Mouse (Mus musculus) forebrain, embryonic 10.5 days (tissue): ENCODE measurements around the gene Ppm1m. TPM values are rescaled to one million over a fixed set of nuclear protein-coding genes. Genes with fewer than 3 reads are reported as not detected.

Experiments
- DNase-seq: peaks from one replicate; pipeline ENCODE4 v3.0.0-alpha.2; 2017; ENCODE audit warnings: low spot score; ENCODE audit errors: extremely low spot score
- H3K27ac ChIP-seq: fragments of 300-500 bp; sonication (generic); 2 replicates; pipeline ENCODE4 v1.5.1; 2016; ENCODE audit warnings: mild to moderate bottlenecking
- H3K27me3 ChIP-seq: fragments of 300-500 bp; sonication (generic); 2 replicates; pipeline ENCODE4 v1.6.1; 2016; ENCODE audit warnings: mild to moderate bottlenecking; ENCODE audit not compliant: poor library complexity, severe bottlenecking
- H3K36me3 ChIP-seq: fragments of 300-500 bp; sonication (generic); replicated peaks from 2 replicates; pipeline ENCODE4 v1.6.1; 2016; ENCODE audit warnings: mild to moderate bottlenecking, moderate library complexity
- H3K4me1 ChIP-seq: fragments of 300-500 bp; sonication (generic); 2 replicates; pipeline ENCODE4 v1.6.1; 2016
- H3K4me3 ChIP-seq: fragments of 300-500 bp; sonication (generic); 2 replicates; pipeline ENCODE4 v1.5.1; 2016; ENCODE audit warnings: mild to moderate bottlenecking, moderate library complexity
- H3K9me3 ChIP-seq: fragments of 300-500 bp; sonication (generic); 2 replicates; pipeline ENCODE4 v1.6.1; 2016; ENCODE audit warnings: mild to moderate bottlenecking, moderate library complexity
- WGBS: fragments of 180-500 bp; shearing (Covaris S2); methylation state at CpG from one replicate; pipeline ENCODE4 v1.1.7; 2016; 5-methylcytosine and 5-hydroxymethylcytosine counted together
- polyA plus RNA-seq: library from polyadenylated mRNA; unstranded; fragments of >200 nt; fragmentation: Nextera tagmentation; extraction: Ambion mirVana; gene quantifications from 2 replicates; pipeline ENCODE4 v1.2.1, GENCODE M21; 2016

Ppm1m gene
- polyA plus RNA-seq, 1 experiment from 2014 or later: 42.0 TPM

- no peak overlapping the region for H3K27ac ChIP-seq
- no peaks in the 10 kb centered on the region for H3K9me3 ChIP-seq
- H3K4me1 ChIP-seq: peaks cover 42% of the 10 kb centered on the region
- 91% methylated on average over 3 of the region's 3 CpGs for WGBS
- no peak overlapping the region; the same call in 1 of the 2 replicates for H3K4me3 ChIP-seq
- H3K27me3 ChIP-seq: peaks cover 22% of the 10 kb centered on the region
- peaks cover 54% of the 10 kb centered on the region for H3K36me3 ChIP-seq
- DNase-seq: no peak
Observed at GRCm38 (mm10) chr9:106197081-106197713, 2.3 kb downstream of the Ppm1m start.

- no peak overlapping the region for H3K27ac ChIP-seq
- WGBS: 90% methylated on average over 8 of the region's 8 CpGs
- peaks cover 39% of the 10 kb centered on the region for H3K4me1 ChIP-seq
- peaks cover 12% of the 10 kb centered on the region for H3K27me3 ChIP-seq
- H3K9me3 ChIP-seq: no peaks in the 10 kb centered on the region
- H3K4me3 ChIP-seq: no peak overlapping the region
- no peak for DNase-seq
- H3K36me3 ChIP-seq: peaks cover 69% of the 10 kb centered on the region
Observed at GRCm38 (mm10) chr9:106195693-106196092, 3.9 kb downstream of the Ppm1m start.

GRCm38 (mm10) chr9:106193930-106194807 lies 5.4 kb downstream of the Ppm1m start:
- WGBS: 90% methylated on average over 8 of the region's 8 CpGs
- Histone ChIP-seq H3K36me3 (peaks cover 84% of the 10 kb centered on the region), H3K27me3 (no peaks in the 10 kb centered on the region), H3K27ac (no peak overlapping the region), H3K4me3 (no peak overlapping the region), H3K4me1 (peaks cover 28% of the 10 kb centered on the region), H3K9me3 (no peaks in the 10 kb centered on the region)
- DNase-seq: no peak

GRCm38 (mm10) chr9:106192998-106193397 lies 6.5 kb downstream of the Ppm1m start:
- H3K4me3 ChIP-seq: no peak overlapping the region
- H3K4me1 ChIP-seq: peaks cover 16% of the 10 kb centered on the region
- WGBS: 89% methylated on average over 1 of the region's 1 CpGs
- DNase-seq: no peak
- peaks cover 96% of the 10 kb centered on the region for H3K36me3 ChIP-seq
- no peak overlapping the region for H3K27ac ChIP-seq
- no peaks in the 10 kb centered on the region for H3K27me3 ChIP-seq
- no peaks in the 10 kb centered on the region for H3K9me3 ChIP-seq

- peaks cover 98% of the 10 kb centered on the region for H3K36me3 ChIP-seq
Observed at GRCm38 (mm10) chr9:106192024-106192423, 7.5 kb downstream of the Ppm1m start.

GRCm38 (mm10) chr9:106191355-106191754 lies 8.2 kb downstream of the Ppm1m start:
- WGBS: 97% methylated on average over 1 of the region's 1 CpGs
- peaks cover 98% of the 10 kb centered on the region for H3K36me3 ChIP-seq
- no peak for DNase-seq

More at GRCm38 (mm10) chr9:106192024-106192423, 7.5 kb downstream of the Ppm1m start:
- 92% methylated on average over 8 of the region's 8 CpGs for WGBS
- 0 out of 2 replicates have a peak, but pooled peaks cover 7% of the 10 kb centered on the region for H3K4me1 ChIP-seq
- no peaks in the 10 kb centered on the region for H3K9me3 ChIP-seq
- no peaks in the 10 kb centered on the region for H3K27me3 ChIP-seq
- H3K27ac ChIP-seq: no peak overlapping the region
- H3K4me3 ChIP-seq: no peak overlapping the region
- no peak for DNase-seq

GRCm38 (mm10) chr9:106183996-106184395 lies 15.6 kb downstream of the Ppm1m start:
- Histone ChIP-seq H3K27ac (no peak overlapping the region), H3K9me3 (no peaks in the 10 kb centered on the region), H3K27me3 (no peaks in the 10 kb centered on the region), H3K36me3 (peaks cover 100% of the 10 kb centered on the region), H3K4me3 (no peak overlapping the region), H3K4me1 (no peaks in the 10 kb centered on the region)
- DNase-seq: no peak
- WGBS: 95% methylated on average over 5 of the region's 5 CpGs

More at GRCm38 (mm10) chr9:106191355-106191754, 8.2 kb downstream of the Ppm1m start:
- Histone ChIP-seq H3K4me3 (no peak overlapping the region), H3K27me3 (no peaks in the 10 kb centered on the region), H3K4me1 (0 out of 2 replicates have a peak, but pooled peaks cover 6% of the 10 kb centered on the region), H3K27ac (no peak overlapping the region), H3K9me3 (no peaks in the 10 kb centered on the region)

- WGBS: 96% methylated on average over 4 of the region's 4 CpGs
- no peaks in the 10 kb centered on the region for H3K9me3 ChIP-seq
- DNase-seq: no peak
- no peaks in the 10 kb centered on the region for H3K4me1 ChIP-seq
- H3K36me3 ChIP-seq: peaks cover 100% of the 10 kb centered on the region
- no peak overlapping the region for H3K27ac ChIP-seq
- no peaks in the 10 kb centered on the region for H3K27me3 ChIP-seq
- H3K4me3 ChIP-seq: no peak overlapping the region
Observed at GRCm38 (mm10) chr9:106182146-106182545, 17.4 kb downstream of the Ppm1m start.

GRCm38 (mm10) chr9:106179964-106180363 lies 19.6 kb downstream of the Ppm1m start:
- H3K4me1 ChIP-seq: peaks cover 4% of the 10 kb centered on the region; the same call in 1 of the 2 replicates
- 96% methylated on average over 3 of the region's 3 CpGs for WGBS
- H3K36me3 ChIP-seq: peaks cover 98% of the 10 kb centered on the region

GRCm38 (mm10) chr9:106179454-106179853 lies 20.1 kb downstream of the Ppm1m start:
- 98% methylated on average over 2 of the region's 2 CpGs for WGBS
- no peak for DNase-seq
- peaks cover 97% of the 10 kb centered on the region for H3K36me3 ChIP-seq

More at GRCm38 (mm10) chr9:106179964-106180363, 19.6 kb downstream of the Ppm1m start:
- no peaks in the 10 kb centered on the region for H3K9me3 ChIP-seq
- no peak for DNase-seq
- H3K4me3 ChIP-seq: no peak overlapping the region
- H3K27ac ChIP-seq: no peak overlapping the region
- H3K27me3 ChIP-seq: no peaks in the 10 kb centered on the region

GRCm38 (mm10) chr9:106177799-106178198 lies 21.7 kb downstream of the Ppm1m start:
- WGBS: 94% methylated on average over 6 of the region's 6 CpGs
- no peak for DNase-seq
- Histone ChIP-seq H3K9me3 (no peaks in the 10 kb centered on the region), H3K36me3 (peaks cover 93% of the 10 kb centered on the region), H3K4me3 (no peak overlapping the region), H3K27ac (no peak overlapping the region), H3K4me1 (peaks cover 26% of the 10 kb centered on the region), H3K27me3 (no peaks in the 10 kb centered on the region)

More at GRCm38 (mm10) chr9:106179454-106179853, 20.1 kb downstream of the Ppm1m start:
- H3K4me3 ChIP-seq: no peak overlapping the region
- no peak overlapping the region for H3K27ac ChIP-seq
- H3K9me3 ChIP-seq: no peaks in the 10 kb centered on the region
- peaks cover 9% of the 10 kb centered on the region; the same call in 1 of the 2 replicates for H3K4me1 ChIP-seq
- no peaks in the 10 kb centered on the region for H3K27me3 ChIP-seq

- 93% methylated on average over 5 of the region's 5 CpGs for WGBS
Observed at GRCm38 (mm10) chr9:106176769-106177168, 22.8 kb downstream of the Ppm1m start.

More at GRCm38 (mm10) chr9:106176769-106177168, 22.8 kb downstream of the Ppm1m start:
- peaks cover 84% of the 10 kb centered on the region for H3K36me3 ChIP-seq
- no peaks in the 10 kb centered on the region for H3K27me3 ChIP-seq
- H3K27ac ChIP-seq: no peak overlapping the region
- no peaks in the 10 kb centered on the region for H3K9me3 ChIP-seq
- H3K4me3 ChIP-seq: no peak overlapping the region
- H3K4me1 ChIP-seq: peaks cover 33% of the 10 kb centered on the region
- no peak for DNase-seq
